Mouse (Mus musculus) CH12F3 (cell line): ENCODE data around the gene Tef.

ENCODE experiments used
- in situ Hi-C: fragments of 300-500 bp; cut with MboI; formaldehyde crosslinking; loops from 2 replicates; pipeline ENCODE4 v1.14.3; 2020; ENCODE audit warnings: low sequenced_read_pairs

Gene Tef

GRCm38 (mm10) chr15:81824832-81825231, 22.6 kb downstream of the Tef start:
- in situ Hi-C loops, result no loop called here

- in situ Hi-C loops, result no loop called here
Measured at GRCm38 (mm10) chr15:81828426-81829207, 26.4 kb downstream of the Tef start.

GRCm38 (mm10) chr15:81829208-81829580, 27.0 kb downstream of the Tef start:
- in situ Hi-C loops, result no loop called here

- in situ Hi-C loops, result no loop called here
Measured at GRCm38 (mm10) chr15:81830530-81830929, 28.3 kb downstream of the Tef start.

- in situ Hi-C loops, result no loop called here
Measured at GRCm38 (mm10) chr15:81831136-81831825, 29.1 kb downstream of the Tef start.

GRCm38 (mm10) chr15:81832219-81832618, 30.0 kb downstream of the Tef start:
- in situ Hi-C loops, result no loop called here

- in situ Hi-C loops, result no loop called here
Measured at GRCm38 (mm10) chr15:81833481-81833880, 31.3 kb downstream of the Tef start.

GRCm38 (mm10) chr15:81834171-81834841, 32.1 kb downstream of the Tef start:
- in situ Hi-C loops, result no loop called here

GRCm38 (mm10) chr15:81835007-81835880, 33.0 kb downstream of the Tef start:
- in situ Hi-C loops, result no loop called here

- in situ Hi-C loops, result no loop called here
Measured at GRCm38 (mm10) chr15:81836124-81836821, 34.1 kb downstream of the Tef start.

- in situ Hi-C loops, result no loop called here
Measured at GRCm38 (mm10) chr15:81836966-81837920, 35.0 kb downstream of the Tef start.

- in situ Hi-C loops, result no loop called here
Measured at GRCm38 (mm10) chr15:81838554-81839235, 36.5 kb downstream of the Tef start.

GRCm38 (mm10) chr15:81839634-81840033, 37.4 kb downstream of the Tef start:
- in situ Hi-C loops, result no loop called here

- in situ Hi-C loops, result no loop called here
Measured at GRCm38 (mm10) chr15:81840306-81840705, 38.1 kb downstream of the Tef start.

- in situ Hi-C loops, result no loop called here
Measured at GRCm38 (mm10) chr15:81842275-81842674, 40.1 kb downstream of the Tef start.

GRCm38 (mm10) chr15:81845033-81845625, 42.9 kb downstream of the Tef start:
- in situ Hi-C loops, result no loop called here

GRCm38 (mm10) chr15:81845724-81846123, 43.5 kb downstream of the Tef start:
- in situ Hi-C loops, result no loop called here

- in situ Hi-C loops, result no loop called here
Measured at GRCm38 (mm10) chr15:81846755-81847154, 44.5 kb downstream of the Tef start.
